Mouse (Mus musculus) erythroblast, embryonic 14.5 days (primary cell): ENCODE measurements around the gene Klhl22.

Experiments used
- GATA1 ChIP-seq: IDR thresholded peaks from 2 replicates; pipeline ENCODE4 v1.6.1; 2012; ENCODE audit warnings: low read length, inconsistent platforms, mixed read lengths
- TAL1 ChIP-seq: IDR thresholded peaks from 3 replicates; pipeline ENCODE4 v1.6.1; 2012; ENCODE audit warnings: low read length, inconsistent platforms, mixed read lengths

DNA sequence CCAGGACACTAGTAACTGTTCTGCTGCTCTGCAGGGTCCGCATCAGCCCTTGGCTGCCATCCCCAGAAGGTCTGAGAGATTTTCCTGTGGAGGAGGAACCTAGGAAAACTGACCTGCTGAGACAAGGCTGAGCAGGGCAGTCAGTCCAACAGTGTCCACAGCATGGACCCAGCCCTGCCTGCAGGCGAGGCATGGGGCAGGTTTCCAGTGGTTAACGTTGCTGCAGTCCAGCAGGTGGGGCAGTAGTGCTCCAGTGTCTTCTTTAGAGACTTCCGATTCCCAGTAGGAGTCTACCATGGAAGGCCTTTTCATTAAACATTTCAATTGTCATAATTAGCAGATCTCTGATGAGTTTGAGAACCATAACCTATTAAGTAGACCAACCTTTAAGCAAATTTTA lies 16.1 kb upstream of the Klhl22 start:
- TF ChIP-seq TAL1 (no peak), GATA1 (no peak)
